Mouse (Mus musculus) hindbrain, embryonic 10.5 days (tissue): Measurements from ENCODE around the gene Tmem151b. TPM values are rescaled to one million over a fixed set of nuclear protein-coding genes. Genes with fewer than 3 reads are reported as not detected.

Experiments
- DNase-seq: peaks from one replicate; pipeline ENCODE4 v3.0.0-alpha.2; 2017; ENCODE audit warnings: low spot score
- H3K27ac ChIP-seq: fragments of 300-500 bp; sonication (generic); 2 replicates; pipeline ENCODE4 v1.5.1; 2016; ENCODE audit warnings: mild to moderate bottlenecking, moderate library complexity
- H3K27me3 ChIP-seq: fragments of 300-500 bp; sonication (generic); 2 replicates; pipeline ENCODE4 v1.6.1; 2016; ENCODE audit warnings: mild to moderate bottlenecking; ENCODE audit not compliant: poor library complexity, insufficient read depth, severe bottlenecking
- H3K36me3 ChIP-seq: fragments of 300-500 bp; sonication (generic); 2 replicates; pipeline ENCODE4 v1.6.1; 2016; ENCODE audit warnings: mild to moderate bottlenecking, moderate library complexity
- H3K4me1 ChIP-seq: fragments of 300-500 bp; sonication (generic); replicated peaks from 2 replicates; pipeline ENCODE4 v1.6.1; 2016; ENCODE audit warnings: mild to moderate bottlenecking
- H3K4me3 ChIP-seq: fragments of 300-500 bp; sonication (generic); 2 replicates; pipeline ENCODE4 v1.5.1; 2016; ENCODE audit warnings: mild to moderate bottlenecking, moderate library complexity
- H3K9me3 ChIP-seq: fragments of 300-500 bp; sonication (generic); 2 replicates; pipeline ENCODE4 v1.6.1; 2016; ENCODE audit warnings: mild to moderate bottlenecking, moderate library complexity
- WGBS: fragments of 180-500 bp; shearing (Covaris S2); methylation state at CpG from one replicate; pipeline ENCODE4 v1.1.7; 2016; 5-methylcytosine and 5-hydroxymethylcytosine counted together
- polyA plus RNA-seq: library from polyadenylated mRNA; unstranded; fragments of >200 nt; fragmentation: Nextera tagmentation; extraction: Ambion mirVana; gene quantifications from 2 replicates; pipeline ENCODE4 v1.2.1, GENCODE M21; 2016

The Tmem151b gene
- polyA plus RNA-seq, 1 experiment from 2014 or later: 10.6 TPM

GRCm38 (mm10) chr17:45590410-45590809, 40.9 kb upstream of the Tmem151b start:
- DNase-seq: no peak
- WGBS: 79% methylated on average over 6 of the region's 6 CpGs

GRCm38 (mm10) chr17:45589844-45590243, 40.4 kb upstream of the Tmem151b start:
- Histone ChIP-seq H3K4me1 (peaks cover 58% of the 10 kb centered on the region), H3K27ac (no peak overlapping the region), H3K4me3 (no peak overlapping the region), H3K9me3 (peaks cover 8% of the 10 kb centered on the region; the same call in 1 of the 2 replicates), H3K27me3 (peaks cover 23% of the 10 kb centered on the region), H3K36me3 (peaks cover 38% of the 10 kb centered on the region)
- DNase-seq: no peak
- 92% methylated on average over 8 of the region's 8 CpGs for WGBS

More at GRCm38 (mm10) chr17:45590410-45590809, 40.9 kb upstream of the Tmem151b start:
- Histone ChIP-seq H3K9me3 (peaks cover 8% of the 10 kb centered on the region; the same call in 1 of the 2 replicates), H3K4me1 (peaks cover 58% of the 10 kb centered on the region), H3K27me3 (peaks cover 28% of the 10 kb centered on the region), H3K36me3 (peaks cover 38% of the 10 kb centered on the region), H3K4me3 (no peak overlapping the region), H3K27ac (no peak overlapping the region)

- no peak overlapping the region for H3K27ac ChIP-seq
- peaks cover 38% of the 10 kb centered on the region for H3K36me3 ChIP-seq
- peaks cover 8% of the 10 kb centered on the region; the same call in 1 of the 2 replicates for H3K9me3 ChIP-seq
- H3K4me3 ChIP-seq: no peak overlapping the region
- peaks cover 58% of the 10 kb centered on the region for H3K4me1 ChIP-seq
- peaks cover 17% of the 10 kb centered on the region for H3K27me3 ChIP-seq
- 98% methylated on average over 7 of the region's 7 CpGs for WGBS
- no peak for DNase-seq
These were observed 39.8 kb upstream of the Tmem151b start for GRCm38 (mm10) chr17:45589236-45589635.

GRCm38 (mm10) chr17:45588370-45588769, 38.9 kb upstream of the Tmem151b start:
- Histone ChIP-seq H3K27me3 (peaks cover 8% of the 10 kb centered on the region), H3K4me3 (no peak overlapping the region), H3K27ac (no peak overlapping the region), H3K36me3 (peaks cover 38% of the 10 kb centered on the region), H3K4me1 (peaks cover 54% of the 10 kb centered on the region), H3K9me3 (peaks cover 8% of the 10 kb centered on the region; the same call in 1 of the 2 replicates)
- DNase-seq: no peak
- 92% methylated on average over 7 of the region's 7 CpGs for WGBS

- Histone ChIP-seq H3K27ac (peak overlapping the region; percentile 81; the same call in 1 of the 2 replicates), H3K9me3 (peaks cover 8% of the 10 kb centered on the region; the same call in 1 of the 2 replicates), H3K4me1 (peaks cover 38% of the 10 kb centered on the region), H3K27me3 (no peaks in the 10 kb centered on the region), H3K36me3 (peaks cover 38% of the 10 kb centered on the region), H3K4me3 (no peak overlapping the region)
- peak; percentile 39 for DNase-seq
- WGBS: 99% methylated on average over 3 of the region's 3 CpGs
These were observed 37.0 kb upstream of the Tmem151b start for GRCm38 (mm10) chr17:45586449-45586837.

- Histone ChIP-seq H3K27ac (peak overlapping the region; percentile 81), H3K4me3 (peak overlapping the region; percentile 9; the same call in 1 of the 2 replicates), H3K4me1 (peaks cover 37% of the 10 kb centered on the region), H3K9me3 (peaks cover 8% of the 10 kb centered on the region; the same call in 1 of the 2 replicates), H3K27me3 (no peaks in the 10 kb centered on the region), H3K36me3 (peaks cover 38% of the 10 kb centered on the region)
- DNase-seq: no peak
- 65% methylated on average over 23 of the region's 23 CpGs for WGBS
These were observed 36.4 kb upstream of the Tmem151b start for GRCm38 (mm10) chr17:45585725-45586448.

GRCm38 (mm10) chr17:45584939-45585678, 35.6 kb upstream of the Tmem151b start:
- Histone ChIP-seq H3K4me3 (peak overlapping the region; percentile 20; the same call in 1 of the 2 replicates), H3K27ac (peak overlapping the region; percentile 81), H3K27me3 (no peaks in the 10 kb centered on the region), H3K9me3 (peaks cover 8% of the 10 kb centered on the region; the same call in 1 of the 2 replicates), H3K36me3 (peaks cover 38% of the 10 kb centered on the region), H3K4me1 (peaks cover 36% of the 10 kb centered on the region)
- 12% methylated on average over 14 of the region's 14 CpGs for WGBS
- DNase-seq: peak; percentile 87

GRCm38 (mm10) chr17:45584096-45584896, 34.8 kb upstream of the Tmem151b start:
- no peak for DNase-seq
- Histone ChIP-seq H3K36me3 (peaks cover 31% of the 10 kb centered on the region), H3K4me1 (peaks cover 36% of the 10 kb centered on the region), H3K27ac (peak overlapping the region; percentile 81), H3K9me3 (peaks cover 8% of the 10 kb centered on the region; the same call in 1 of the 2 replicates), H3K27me3 (no peaks in the 10 kb centered on the region), H3K4me3 (peak overlapping the region; percentile 20; the same call in 1 of the 2 replicates)
- WGBS: 35% methylated on average over 12 of the region's 12 CpGs

- Histone ChIP-seq H3K27ac (no peak overlapping the region), H3K9me3 (peaks cover 8% of the 10 kb centered on the region; the same call in 1 of the 2 replicates), H3K4me3 (no peak overlapping the region), H3K27me3 (no peaks in the 10 kb centered on the region), H3K4me1 (peaks cover 36% of the 10 kb centered on the region), H3K36me3 (peaks cover 18% of the 10 kb centered on the region)
- DNase-seq: no peak
- 71% methylated on average over 6 of the region's 6 CpGs for WGBS
These were observed 33.4 kb upstream of the Tmem151b start for GRCm38 (mm10) chr17:45582715-45583355.

GRCm38 (mm10) chr17:45582188-45582587, 32.7 kb upstream of the Tmem151b start:
- peaks cover 15% of the 10 kb centered on the region for H3K36me3 ChIP-seq
- peaks cover 36% of the 10 kb centered on the region for H3K4me1 ChIP-seq
- no peak for DNase-seq
- peaks cover 8% of the 10 kb centered on the region; the same call in 1 of the 2 replicates for H3K9me3 ChIP-seq
- H3K4me3 ChIP-seq: no peak overlapping the region
- H3K27me3 ChIP-seq: no peaks in the 10 kb centered on the region
- no peak overlapping the region for H3K27ac ChIP-seq
- 93% methylated on average over 6 of the region's 6 CpGs for WGBS

- Histone ChIP-seq H3K27me3 (no peaks in the 10 kb centered on the region), H3K4me3 (no peak overlapping the region), H3K9me3 (peaks cover 2% of the 10 kb centered on the region; the same call in 1 of the 2 replicates), H3K4me1 (peaks cover 36% of the 10 kb centered on the region), H3K36me3 (peaks cover 8% of the 10 kb centered on the region), H3K27ac (no peak overlapping the region)
- DNase-seq: peak; percentile 71
- 14% methylated on average over 2 of the region's 2 CpGs for WGBS
These were observed 32.1 kb upstream of the Tmem151b start for GRCm38 (mm10) chr17:45581567-45581983.
